In genomic region chr10:60354003-60354325, GRCm38 (mm10) we compare ENCODE assay signal across 27 mouse cellular contexts. TPM values are rescaled to one million over a fixed set of nuclear protein-coding genes. Genes with fewer than 3 reads are reported as not detected.
DNase-seq lines count a peak whose midpoint lies in the region; ATAC-seq lines count a peak whose summit lies in the region.
"Had no signal": no experiment of that assay in that cellular context is flagged by ENCODE, and none has a peak within 500 bp of the region (broad histone marks: within the 10 kb centered on the region; RNA-seq: fewer than 3 reads in every experiment).

No protein-coding gene starts in this region.

- H3K9me3 ChIP-seq in hindbrain, embryonic 10.5 days, result no peaks in the 10 kb centered on the region
- H3K9me3 ChIP-seq in hindbrain, embryonic 13.5 days, result no peaks in the 10 kb centered on the region
- H3K9me3 ChIP-seq in embryonic facial prominence, embryonic 13.5 days, result no peaks in the 10 kb centered on the region
- no peaks in the 10 kb centered on the region for H3K9me3 ChIP-seq in stomach, embryonic 15.5 days
- H3K9me3 ChIP-seq: forebrain, embryonic 15.5 days; liver, embryonic 12.5 days had no signal

- peaks cover 65% of the 10 kb centered on the region for H3K4me1 ChIP-seq in hindbrain, embryonic 10.5 days (replicated peaks)
- peaks cover 43% of the 10 kb centered on the region for H3K4me1 ChIP-seq in hindbrain, embryonic 13.5 days (replicated peaks)
- peaks cover 59% of the 10 kb centered on the region for H3K4me1 ChIP-seq in embryonic facial prominence, embryonic 13.5 days
- H3K4me1 ChIP-seq in stomach, embryonic 15.5 days, result peaks cover 40% of the 10 kb centered on the region

- 93% methylated on average over 4 of the region's 4 CpGs for WGBS in hindbrain, embryonic 10.5 days
- 91% methylated on average over 4 of the region's 4 CpGs for WGBS in hindbrain, embryonic 13.5 days
- WGBS in embryonic facial prominence, embryonic 13.5 days, result 90% methylated on average over 4 of the region's 4 CpGs
- WGBS in stomach, embryonic 15.5 days, result 88% methylated on average over 4 of the region's 4 CpGs

- DNase-seq in heart, adult 11 months, result peak; percentile 90
- no peak for DNase-seq in heart, postnatal 14 days
- no peak for DNase-seq in hindbrain, embryonic 10.5 days (ENCODE audit: low spot score)
- DNase-seq in B cell, adult 2 months, result no peak
- DNase-seq: adrenal gland, postnatal 25 days; cerebellum, adult 11-12 months; cerebellum, postnatal 25 days; embryo, embryonic 11 days; kidney, adult 8-10 months; layer of hippocampus, adult 9-11 months; left cerebral cortex, postnatal 4 days; lung, adult 2 months; lung, postnatal 36 days; thymus, postnatal 36 days had no signal

- H3K27me3 ChIP-seq in hindbrain, embryonic 10.5 days (ENCODE audit: insufficient read depth, poor library complexity, severe bottlenecking), result peaks cover 5% of the 10 kb centered on the region
- no peaks in the 10 kb centered on the region for H3K27me3 ChIP-seq in hindbrain, embryonic 13.5 days
- H3K27me3 ChIP-seq in embryonic facial prominence, embryonic 13.5 days, result no peaks in the 10 kb centered on the region
- no peaks in the 10 kb centered on the region for H3K27me3 ChIP-seq in stomach, embryonic 15.5 days (replicated peaks)
- H3K27me3 ChIP-seq: CH12.LX; forebrain, embryonic 15.5 days; liver, embryonic 12.5 days had no signal

- no peak overlapping the region for H3K4me3 ChIP-seq in hindbrain, embryonic 10.5 days
- no peak overlapping the region for H3K4me3 ChIP-seq in hindbrain, embryonic 13.5 days
- no peak overlapping the region for H3K4me3 ChIP-seq in embryonic facial prominence, embryonic 13.5 days
- H3K4me3 ChIP-seq in stomach, embryonic 15.5 days (replicated peaks), result no peak overlapping the region
- H3K4me3 ChIP-seq: erythroblast, embryonic 14.5 days; forebrain, embryonic 15.5 days; left cerebral cortex, adult 2 months; liver, embryonic 12.5 days had no signal

- H3K9ac ChIP-seq in hindbrain, embryonic 13.5 days, result no peak overlapping the region
- no peak overlapping the region for H3K9ac ChIP-seq in embryonic facial prominence, embryonic 13.5 days
- no peak overlapping the region for H3K9ac ChIP-seq in stomach, embryonic 15.5 days
- H3K9ac ChIP-seq: forebrain, embryonic 15.5 days; liver, embryonic 12.5 days had no signal

- H3K27ac ChIP-seq in hindbrain, embryonic 10.5 days, result peak overlapping the region; percentile 68
- H3K27ac ChIP-seq in hindbrain, embryonic 13.5 days, result no peak overlapping the region
- H3K27ac ChIP-seq in embryonic facial prominence, embryonic 13.5 days, result peak overlapping the region; percentile 78; the same call in 1 of the 2 replicates
- H3K27ac ChIP-seq in stomach, embryonic 15.5 days, result peak overlapping the region; percentile 28; the same call in 1 of the 2 replicates
- H3K27ac ChIP-seq: forebrain, embryonic 15.5 days; hindbrain, postnatal 0 days; left cerebral cortex, adult 2 months; liver, embryonic 12.5 days had no signal

- no peaks in the 10 kb centered on the region for H3K36me3 ChIP-seq in hindbrain, embryonic 10.5 days
- H3K36me3 ChIP-seq in hindbrain, embryonic 13.5 days, result no peaks in the 10 kb centered on the region
- H3K36me3 ChIP-seq in embryonic facial prominence, embryonic 13.5 days, result no peaks in the 10 kb centered on the region
- H3K36me3 ChIP-seq in stomach, embryonic 15.5 days, result no peaks in the 10 kb centered on the region
- H3K36me3 ChIP-seq: forebrain, embryonic 15.5 days had no signal

- intact Hi-C loops in heart, postnatal 14 days (cut with DNase I), result loop anchor here (2.0 kb wide), 1 partner anchor 17 kb away; no protein-coding TSS in a partner anchor

- ATAC-seq in hindbrain, embryonic 13.5 days (ENCODE audit: low FRiP score), result no peak
- ATAC-seq in embryonic facial prominence, embryonic 13.5 days (ENCODE audit: insufficient number of reproducible peaks, insufficient read depth, low FRiP score, low TSS enrichment, low read depth), result no peak
- ATAC-seq in stomach, embryonic 15.5 days (ENCODE audit: insufficient read depth, low FRiP score, low read depth), result no peak
- ATAC-seq: forebrain, embryonic 15.5 days; hindbrain, postnatal 0 days; liver, embryonic 12.5 days had no signal

- H3K4me2 ChIP-seq in hindbrain, embryonic 13.5 days, result no peak overlapping the region
- no peak overlapping the region for H3K4me2 ChIP-seq in embryonic facial prominence, embryonic 13.5 days
- no peak overlapping the region for H3K4me2 ChIP-seq in stomach, embryonic 15.5 days
- H3K4me2 ChIP-seq: forebrain, embryonic 15.5 days; liver, embryonic 12.5 days had no signal

RNA-seq across cellular contexts. Expression of gene Vsir, which starts 7.3 kb away (rescaled TPM):
- total RNA-seq in heart, postnatal 14 days (2021), result 10 to 100 TPM; 22.6 to 24.4 TPM
- 1.8 and 2.0 TPM in 2 replicates for polyA plus RNA-seq in hindbrain, embryonic 10.5 days (2016; fragmentation: Nextera tagmentation; extraction: Ambion mirVana)
- polyA plus RNA-seq in hindbrain, embryonic 13.5 days (2015; fragmentation: Nextera tagmentation; extraction: Ambion mirVana), result 2.2 and 2.3 TPM in 2 replicates
- polyA plus RNA-seq in embryonic facial prominence, embryonic 13.5 days (2015; fragmentation: Nextera tagmentation; extraction: Ambion mirVana), result 1.5 and 1.9 TPM in 2 replicates
- polyA plus RNA-seq in stomach, embryonic 15.5 days (2015; fragmentation: Nextera tagmentation; extraction: Ambion mirVana), result 7.0 and 7.8 TPM in 2 replicates

RNA-seq across cellular contexts. Expression of gene Gm17455, which starts 45.6 kb away (rescaled TPM):
- total RNA-seq in heart, postnatal 14 days (2021), result not detected
- polyA plus RNA-seq in hindbrain, embryonic 10.5 days (2016; fragmentation: Nextera tagmentation; extraction: Ambion mirVana), result 6.5 and 10.1 TPM in 2 replicates
- polyA plus RNA-seq in hindbrain, embryonic 13.5 days (2015; fragmentation: Nextera tagmentation; extraction: Ambion mirVana), result 9.3 and 13.2 TPM in 2 replicates
- 1.9 and 2.0 TPM in 2 replicates for polyA plus RNA-seq in embryonic facial prominence, embryonic 13.5 days (2015; fragmentation: Nextera tagmentation; extraction: Ambion mirVana)
- polyA plus RNA-seq in stomach, embryonic 15.5 days (2015; fragmentation: Nextera tagmentation; extraction: Ambion mirVana), result 0.64 and 0.98 TPM in 2 replicates
- total RNA-seq: adrenal gland, postnatal 25 days; CH12.LX; gastrocnemius, postnatal 25 days; heart, postnatal 25 days; left cerebral cortex, adult 2 months; megakaryocyte-erythroid progenitor cell, adult 5-6 weeks; MEL had no signal
- polyA plus RNA-seq: erythroblast, embryonic 14.5 days; liver, embryonic 12.5 days had no signal
